Mouse (Mus musculus): Measurements from ENCODE around the gene Tox4.

DNA sequence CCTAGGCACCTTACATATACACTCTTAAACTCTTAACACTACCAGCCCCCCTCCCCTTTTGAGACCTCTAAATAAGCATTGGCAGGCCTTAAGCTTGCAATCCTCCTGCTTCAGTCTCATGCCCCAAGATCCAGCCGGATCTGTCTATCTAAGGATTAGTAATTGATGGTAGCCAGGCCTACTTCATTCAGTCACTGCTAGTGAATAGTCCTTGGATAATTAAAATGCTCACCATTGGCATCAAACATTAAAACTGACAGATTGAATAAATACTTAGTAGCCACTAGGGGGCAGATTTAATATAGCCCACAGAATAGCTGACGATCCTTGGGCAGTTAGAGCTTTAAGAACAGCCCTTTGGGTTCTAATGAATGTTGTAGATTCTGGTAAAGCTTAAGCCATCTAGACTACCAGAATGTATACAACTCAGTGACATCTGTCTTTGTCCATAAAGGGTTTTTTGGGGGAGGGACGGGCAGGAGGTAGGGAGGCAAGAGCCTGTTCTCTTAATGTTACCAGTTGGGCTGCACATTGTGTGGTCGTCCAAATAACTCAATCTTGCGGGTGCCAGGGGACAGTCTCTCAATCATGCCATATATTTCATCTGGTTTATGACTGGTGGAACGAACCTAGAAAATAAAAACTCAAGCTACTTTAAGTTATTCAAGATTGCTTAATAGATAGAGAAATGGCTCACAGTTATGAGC is 16.8 kb downstream of the Tox4 start:
- TF ChIP-seq CTCF (IDR thresholded peaks at IDR 0.05; ENCODE audit: borderline replicate concordance, extremely low read depth, insufficient read depth, insufficient read length) (peak; percentile 9; the same call in 1 of the 2 replicates), POLR2A (IDR thresholded peaks at IDR 0.05; ENCODE audit: borderline replicate concordance, extremely low read depth, insufficient read depth, insufficient read length, poor library complexity, severe bottlenecking) (no peak)

Measured in brain, embryonic 14.5 days (tissue).